ENCODE assay signal across 10 mouse cellular contexts in genomic region chr12:74293624-74294023, GRCm38 (mm10). TPM values are rescaled to one million over a fixed set of nuclear protein-coding genes. Genes with fewer than 3 reads are reported as not detected.
DNase-seq lines count a peak whose midpoint lies in the region; ATAC-seq lines count a peak whose summit lies in the region.
"Had no signal": no experiment of that assay in that cellular context is flagged by ENCODE, and none has a peak within 500 bp of the region (broad histone marks: within the 10 kb centered on the region; RNA-seq: fewer than 3 reads in every experiment).

No protein-coding gene starts in this region.

- H3K9ac ChIP-seq in heart, embryonic 12.5 days: no peak overlapping the region
- H3K9ac ChIP-seq: neural tube, embryonic 12.5 days had no signal

- H3K9me3 ChIP-seq in heart, embryonic 12.5 days (replicated peaks): no peaks in the 10 kb centered on the region
- H3K9me3 ChIP-seq: neural tube, embryonic 12.5 days had no signal

- no peak overlapping the region for H3K4me3 ChIP-seq in heart, embryonic 12.5 days
- H3K4me3 ChIP-seq: neural tube, embryonic 12.5 days had no signal

- no peak for ATAC-seq in heart, embryonic 12.5 days (ENCODE audit: insufficient number of reproducible peaks, low FRiP score)

- 6% methylated on average over 4 of the region's 4 CpGs for WGBS in heart, embryonic 12.5 days

- H3K27me3 ChIP-seq in heart, embryonic 12.5 days (replicated peaks): 0 out of 2 replicates have a peak, but pooled peaks cover 7% of the 10 kb centered on the region
- H3K27me3 ChIP-seq: neural tube, embryonic 12.5 days had no signal

- DNase-seq in heart, adult 8-10 months (ENCODE audit: low spot score): peak; percentile 14
- DNase-seq in thymus, postnatal 4 days: peak; percentile 24
- no peak for DNase-seq in thymus, postnatal 36 days
- peak; percentile 82 for DNase-seq in embryo, embryonic 10.5 days (ENCODE audit: low spot score)
- DNase-seq in kidney, postnatal 36 days: peak; percentile 12 to 63
- peak; percentile 75 for DNase-seq in retina, postnatal 1 day
- no peak for DNase-seq in spleen, adult 12 weeks (ENCODE audit: low spot score)

- no peaks in the 10 kb centered on the region for H3K36me3 ChIP-seq in heart, embryonic 12.5 days
- H3K36me3 ChIP-seq: neural tube, embryonic 12.5 days had no signal

- no peak overlapping the region for H3K4me2 ChIP-seq in heart, embryonic 12.5 days
- H3K4me2 ChIP-seq: neural tube, embryonic 12.5 days had no signal

- H3K4me1 ChIP-seq in heart, embryonic 12.5 days (replicated peaks): no peaks in the 10 kb centered on the region
- H3K4me1 ChIP-seq: neural tube, embryonic 12.5 days had no signal

- no peak overlapping the region for H3K27ac ChIP-seq in heart, embryonic 12.5 days (ENCODE audit: poor library complexity, severe bottlenecking)
- H3K27ac ChIP-seq: neural tube, embryonic 12.5 days had no signal

RNA-seq across cellular contexts. Expression of gene Gm11042, which starts 22.6 kb away (rescaled TPM):
- not detected for total RNA-seq in heart, adult 8-10 months (2022)
- polyA plus RNA-seq in heart, embryonic 12.5 days (2016; fragmentation: Nextera tagmentation; extraction: Ambion mirVana): not detected in 2 replicates
- total RNA-seq: layer of hippocampus, adult 18-20 months had no signal
- polyA plus RNA-seq: neural tube, embryonic 12.5 days had no signal

Comparison
In these comparisons a context has a peak if more than half of its experiments do, and no peak if none do; other contexts are left out.
1. DNase-seq: peak in heart, adult 8-10 months (single experiment), thymus, postnatal 4 days (single experiment), embryo, embryonic 10.5 days (single experiment), kidney, postnatal 36 days (2 of 2) and retina, postnatal 1 day (single experiment); none in thymus, postnatal 36 days (0 of 2) and spleen, adult 12 weeks (single experiment).